Mouse (Mus musculus): ENCODE data around the gene Sag. TPM values are rescaled to one million over a fixed set of nuclear protein-coding genes. Genes with fewer than 3 reads are reported as not detected.

Sag gene
- not detected in 2 replicates for polyA plus RNA-seq (2012)

DNA sequence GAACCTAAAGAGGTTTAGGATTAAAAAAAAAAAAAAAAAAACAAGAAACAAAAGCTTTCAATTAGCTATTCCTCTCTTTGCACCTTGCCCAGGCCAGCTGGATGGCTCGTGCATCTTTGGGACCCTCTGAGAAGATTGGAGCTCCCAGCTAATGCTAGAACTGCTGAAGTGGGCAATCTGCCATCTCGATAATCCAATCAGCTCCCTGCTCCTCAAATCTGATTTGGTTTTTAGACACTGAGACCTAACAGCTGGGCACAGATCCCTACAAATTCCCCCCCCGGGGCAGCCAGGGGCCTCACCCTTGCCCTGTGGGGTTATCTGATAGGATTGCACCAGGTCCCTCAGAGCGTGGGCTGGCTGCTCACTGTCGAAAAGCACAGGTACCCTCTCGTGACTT, at the start of gene Sag:
TSS of gene Sag (plus strand) at position 105 of the 400 bp plus-strand sequence.
- Histone ChIP-seq H3K9me3 (ENCODE audit: control insufficient read depth, low read length) (no peaks in the 10 kb centered on the region), H3K27me3 (ENCODE audit: control insufficient read depth) (no peaks in the 10 kb centered on the region), H3K4me3 (replicated peaks) (no peak within 1 kb of the TSS), H3K36me3 (ENCODE audit: control insufficient read depth) (no peaks in the 10 kb centered on the region), H3K4me1 (ENCODE audit: control insufficient read depth) (no peaks in the 10 kb centered on the region; the same call in 1 of the 2 replicates)
- no peak for TF ChIP-seq GATA1 (IDR thresholded peaks at IDR 0.05; ENCODE audit: low read length)
- no peak for TF ChIP-seq TAL1 (IDR thresholded peaks at IDR 0.05; ENCODE audit: low read length)

DNA sequence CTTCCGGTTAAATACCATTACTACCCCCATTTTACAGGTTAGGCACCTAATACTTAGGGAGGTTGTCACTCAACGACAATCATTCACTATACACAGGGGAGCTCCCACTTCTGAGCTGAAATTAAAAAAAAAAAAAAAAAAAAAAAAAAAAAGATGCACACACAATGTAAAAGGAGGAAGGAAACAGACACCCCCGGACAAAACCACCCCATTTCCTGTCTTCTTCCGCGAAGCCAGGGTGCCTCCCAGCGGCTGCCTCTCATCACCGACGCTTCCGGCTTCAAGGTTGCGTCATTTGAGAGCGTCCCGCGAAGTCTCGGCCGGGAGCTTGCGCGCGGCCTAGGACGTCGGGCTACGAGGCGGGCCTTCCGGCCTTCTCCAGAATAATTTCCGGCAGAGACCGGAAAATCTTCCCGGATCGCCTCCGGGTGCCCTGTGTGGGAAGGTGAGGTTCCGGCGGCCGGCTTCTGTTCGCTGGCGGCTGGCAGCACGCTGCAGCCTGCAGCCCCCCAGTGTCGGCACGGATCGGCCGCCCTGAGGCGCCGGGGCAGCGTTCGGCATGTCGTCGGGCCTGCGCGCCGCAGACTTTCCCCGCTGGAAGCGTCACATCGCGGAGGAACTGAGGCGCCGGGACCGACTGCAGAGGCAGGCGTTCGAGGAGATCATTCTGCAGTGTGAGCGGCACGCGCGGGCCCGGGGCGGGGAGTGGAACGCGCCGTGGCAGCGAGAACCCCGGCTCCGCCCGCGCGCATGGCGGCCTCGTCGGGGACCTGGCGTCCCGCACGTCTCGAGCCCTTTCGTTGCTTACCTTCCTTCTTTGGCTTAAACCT, 47.6 kb upstream of the Sag start, which contains the start of gene Atg16l1:
TSS of gene Atg16l1 (plus strand) at position 230 of the 830 bp plus-strand sequence.
- H3K9me3 ChIP-seq (ENCODE audit: control insufficient read depth, low read length), result no peaks in the 10 kb centered on the region
- H3K4me1 ChIP-seq (ENCODE audit: control insufficient read depth), result peaks cover 37% of the 10 kb centered on the region
- H3K27me3 ChIP-seq (ENCODE audit: control insufficient read depth), result peaks cover 6% of the 10 kb centered on the region
- peaks cover 32% of the 10 kb centered on the region for H3K36me3 ChIP-seq (ENCODE audit: control insufficient read depth)
- TF ChIP-seq GATA1 (IDR thresholded peaks at IDR 0.05; ENCODE audit: low read length) (no peak), TAL1 (IDR thresholded peaks at IDR 0.05; ENCODE audit: low read length) (no peak)
- peak within 1 kb of the TSS; percentile 100 for H3K4me3 ChIP-seq (replicated peaks)

DNA sequence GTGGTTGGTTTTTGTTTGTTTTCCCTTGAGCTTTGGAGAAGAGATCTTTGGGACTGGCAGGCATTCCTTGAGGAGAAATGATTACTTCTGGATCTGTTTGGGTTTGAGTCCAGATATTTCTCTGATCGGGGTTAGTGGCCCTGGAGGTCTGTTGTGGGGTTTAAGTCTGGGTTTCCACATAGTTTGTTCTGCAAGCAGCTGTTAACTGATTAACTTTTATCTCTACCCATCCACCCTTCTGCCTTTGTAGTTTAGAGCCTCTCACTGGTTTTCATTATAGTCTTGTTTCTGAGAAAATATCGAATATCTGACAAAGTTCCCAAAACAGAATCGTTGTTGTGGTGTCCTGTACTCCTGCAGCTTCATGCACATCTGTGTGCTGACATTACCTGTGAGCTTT, 39.7 kb upstream of the Sag start:
- H3K27me3 ChIP-seq (ENCODE audit: control insufficient read depth), result no peaks in the 10 kb centered on the region
- peaks cover 23% of the 10 kb centered on the region for H3K4me1 ChIP-seq (ENCODE audit: control insufficient read depth)
- no peak overlapping the region for H3K4me3 ChIP-seq (replicated peaks)
- TF ChIP-seq TAL1 (IDR thresholded peaks at IDR 0.05; ENCODE audit: low read length) (no peak), GATA1 (IDR thresholded peaks at IDR 0.05; ENCODE audit: low read length) (no peak)
- H3K9me3 ChIP-seq (ENCODE audit: control insufficient read depth, low read length), result no peaks in the 10 kb centered on the region
- peaks cover 99% of the 10 kb centered on the region for H3K36me3 ChIP-seq (ENCODE audit: control insufficient read depth)

DNA sequence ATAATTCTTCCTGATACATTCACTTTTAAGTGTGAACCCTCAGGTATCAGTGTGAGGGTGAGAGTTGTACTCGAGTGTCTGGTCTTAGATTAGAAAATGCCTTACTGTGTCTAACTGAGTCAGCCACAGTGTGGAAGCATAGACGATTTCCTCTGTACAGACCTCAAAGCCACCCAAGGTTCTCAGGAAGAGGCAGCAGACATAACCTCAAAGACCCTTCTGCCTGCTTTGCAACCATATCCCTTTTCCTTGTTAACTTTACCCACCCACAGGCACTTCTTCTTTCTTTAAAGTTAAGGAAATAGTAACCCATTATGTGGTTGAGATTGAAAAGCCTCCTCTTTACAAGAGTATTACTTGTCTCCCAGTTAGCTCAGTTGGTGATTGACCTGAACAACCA, 37.7 kb upstream of the Sag start:
- Histone ChIP-seq H3K9me3 (ENCODE audit: control insufficient read depth, low read length) (no peaks in the 10 kb centered on the region), H3K4me1 (ENCODE audit: control insufficient read depth) (peaks cover 32% of the 10 kb centered on the region), H3K36me3 (ENCODE audit: control insufficient read depth) (peaks cover 97% of the 10 kb centered on the region), H3K27me3 (ENCODE audit: control insufficient read depth) (no peaks in the 10 kb centered on the region), H3K4me3 (replicated peaks) (no peak overlapping the region)
- TF ChIP-seq TAL1 (IDR thresholded peaks at IDR 0.05; ENCODE audit: low read length) (no peak), GATA1 (IDR thresholded peaks at IDR 0.05; ENCODE audit: low read length) (no peak)

DNA sequence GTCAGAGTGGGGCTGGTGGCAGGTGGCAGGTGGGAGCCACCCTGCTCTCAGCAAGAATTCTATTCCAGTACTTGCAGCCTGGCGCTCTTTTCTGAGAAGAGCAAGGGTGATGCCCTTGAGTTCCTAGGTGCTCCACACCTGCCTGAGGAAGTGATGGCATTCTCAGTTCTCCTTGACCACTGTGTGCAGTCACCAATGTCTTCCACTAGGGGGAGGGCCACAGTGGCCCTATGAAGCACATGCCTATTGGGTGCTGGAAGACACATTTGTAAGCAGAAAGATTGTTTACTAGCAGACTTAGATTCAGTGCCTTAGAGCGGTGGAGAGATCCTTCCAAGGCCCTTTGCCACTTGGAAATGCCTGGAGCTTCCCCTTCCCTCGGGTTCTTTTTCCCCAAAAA, 37.2 kb upstream of the Sag start:
- Histone ChIP-seq H3K27me3 (ENCODE audit: control insufficient read depth) (no peaks in the 10 kb centered on the region), H3K9me3 (ENCODE audit: control insufficient read depth, low read length) (no peaks in the 10 kb centered on the region), H3K4me3 (replicated peaks) (no peak overlapping the region), H3K4me1 (ENCODE audit: control insufficient read depth) (peaks cover 35% of the 10 kb centered on the region), H3K36me3 (ENCODE audit: control insufficient read depth) (peaks cover 97% of the 10 kb centered on the region)
- TF ChIP-seq TAL1 (IDR thresholded peaks at IDR 0.05; ENCODE audit: low read length) (no peak), GATA1 (IDR thresholded peaks at IDR 0.05; ENCODE audit: low read length) (no peak)

DNA sequence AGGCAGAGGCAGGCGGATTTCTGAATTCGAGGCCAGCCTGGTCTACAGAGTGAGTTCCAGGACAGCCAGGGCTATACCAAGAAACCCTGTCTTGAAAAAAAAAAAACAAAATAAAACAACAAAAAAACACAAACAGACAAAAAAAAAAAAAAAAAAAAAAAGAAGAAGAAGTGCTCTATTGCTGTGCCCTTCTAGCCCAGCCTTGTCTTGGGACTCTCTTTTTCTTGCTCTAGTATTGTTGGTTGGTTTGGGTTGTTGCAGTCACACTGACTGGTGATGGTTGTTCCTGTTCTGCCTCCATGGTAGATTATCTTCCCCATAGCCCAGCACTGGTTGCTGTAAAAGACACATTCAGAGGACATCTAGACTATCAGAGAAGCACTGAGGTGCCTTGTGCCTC, 34.2 kb upstream of the Sag start:
- Histone ChIP-seq H3K9me3 (ENCODE audit: control insufficient read depth, low read length) (peaks cover 3% of the 10 kb centered on the region), H3K4me1 (ENCODE audit: control insufficient read depth) (peaks cover 18% of the 10 kb centered on the region), H3K4me3 (replicated peaks) (no peak overlapping the region), H3K27me3 (ENCODE audit: control insufficient read depth) (no peaks in the 10 kb centered on the region), H3K36me3 (ENCODE audit: control insufficient read depth) (peaks cover 98% of the 10 kb centered on the region)
- TF ChIP-seq GATA1 (IDR thresholded peaks at IDR 0.05; ENCODE audit: low read length) (no peak), TAL1 (IDR thresholded peaks at IDR 0.05; ENCODE audit: low read length) (no peak)

DNA sequence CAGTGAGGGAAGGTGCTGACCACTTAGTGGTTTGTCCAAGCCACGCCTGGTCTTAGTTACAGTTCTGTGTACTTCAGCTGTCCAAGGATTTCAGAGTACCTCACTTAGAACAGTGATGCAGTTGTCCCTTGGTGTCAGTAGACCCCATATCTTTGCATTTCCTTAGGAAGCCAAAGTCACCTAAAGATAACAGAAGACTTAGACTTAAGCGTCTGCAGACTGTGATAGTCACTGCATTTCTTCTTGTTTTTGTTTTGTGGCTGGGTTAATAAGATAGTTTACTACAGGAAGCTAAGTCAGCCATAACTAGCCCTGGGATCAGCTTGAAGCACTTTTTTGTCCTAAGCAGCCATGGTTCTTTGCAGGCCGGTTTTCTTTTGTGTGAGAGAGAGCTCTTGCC, 33.0 kb upstream of the Sag start:
- peaks cover 3% of the 10 kb centered on the region for H3K9me3 ChIP-seq (ENCODE audit: control insufficient read depth, low read length)
- H3K4me1 ChIP-seq (ENCODE audit: control insufficient read depth), result peaks cover 15% of the 10 kb centered on the region
- TF ChIP-seq GATA1 (IDR thresholded peaks at IDR 0.05; ENCODE audit: low read length), result no peak

DNA sequence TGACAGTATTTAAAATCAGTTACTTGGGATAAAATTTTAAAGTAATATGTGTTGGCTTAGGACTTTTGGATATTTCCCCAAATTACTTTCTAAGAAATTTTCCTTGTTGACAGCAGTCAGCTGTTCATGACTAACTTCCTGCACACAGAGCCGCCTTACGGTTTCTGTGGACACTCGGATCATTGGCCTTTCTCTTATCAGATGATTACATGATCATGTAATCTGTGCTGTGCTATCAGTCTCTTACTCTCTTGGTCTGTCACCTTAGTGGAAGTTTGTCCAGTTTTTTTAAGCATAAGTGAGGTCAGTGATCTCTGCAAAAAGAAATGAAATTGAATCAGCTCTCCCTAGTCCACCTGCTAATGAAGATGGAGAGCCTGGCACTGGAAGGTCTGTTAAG, 31.8 kb upstream of the Sag start:
- Histone ChIP-seq H3K9me3 (ENCODE audit: control insufficient read depth, low read length) (peaks cover 3% of the 10 kb centered on the region), H3K36me3 (ENCODE audit: control insufficient read depth) (peaks cover 98% of the 10 kb centered on the region), H3K4me1 (ENCODE audit: control insufficient read depth) (peaks cover 15% of the 10 kb centered on the region), H3K4me3 (replicated peaks) (no peak overlapping the region), H3K27me3 (ENCODE audit: control insufficient read depth) (no peaks in the 10 kb centered on the region)
- no peak for TF ChIP-seq GATA1 (IDR thresholded peaks at IDR 0.05; ENCODE audit: low read length)
- TF ChIP-seq TAL1 (IDR thresholded peaks at IDR 0.05; ENCODE audit: low read length), result no peak

More for the DNA sequence above, 33.0 kb upstream of the Sag start:
- no peak overlapping the region for H3K4me3 ChIP-seq (replicated peaks)
- peaks cover 98% of the 10 kb centered on the region for H3K36me3 ChIP-seq (ENCODE audit: control insufficient read depth)
- no peaks in the 10 kb centered on the region for H3K27me3 ChIP-seq (ENCODE audit: control insufficient read depth)

DNA sequence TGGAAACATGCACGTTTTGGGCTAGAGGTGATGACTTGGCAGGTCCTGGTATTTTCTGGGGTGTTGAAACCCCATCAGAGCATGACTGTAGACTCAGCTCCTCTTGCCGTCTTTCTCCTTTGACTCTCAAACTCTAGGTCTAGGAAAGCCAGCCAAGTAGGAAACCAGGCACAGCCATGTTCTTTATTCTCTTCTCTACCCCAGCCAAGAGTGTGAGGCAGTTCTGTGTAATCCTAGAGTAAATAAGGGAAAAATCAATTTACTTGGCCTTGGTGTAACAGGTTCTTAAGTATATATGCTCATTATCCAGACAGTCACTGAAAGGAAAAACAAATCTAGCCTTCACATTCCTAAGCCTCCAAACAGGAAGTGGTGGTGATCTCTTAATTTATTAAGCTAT, 30.1 kb upstream of the Sag start:
- peaks cover 98% of the 10 kb centered on the region for H3K36me3 ChIP-seq (ENCODE audit: control insufficient read depth)
- no peak overlapping the region for H3K4me3 ChIP-seq (replicated peaks)
- H3K4me1 ChIP-seq (ENCODE audit: control insufficient read depth), result peaks cover 15% of the 10 kb centered on the region
- H3K27me3 ChIP-seq (ENCODE audit: control insufficient read depth), result no peaks in the 10 kb centered on the region
- peaks cover 3% of the 10 kb centered on the region for H3K9me3 ChIP-seq (ENCODE audit: control insufficient read depth, low read length)
- no peak for TF ChIP-seq GATA1 (IDR thresholded peaks at IDR 0.05; ENCODE audit: low read length)
- no peak for TF ChIP-seq TAL1 (IDR thresholded peaks at IDR 0.05; ENCODE audit: low read length)

All from erythroblast, embryonic 14.5 days (primary cell).